Mouse (Mus musculus): ENCODE data around the gene Map3k5.

Map3k5 gene

DNA sequence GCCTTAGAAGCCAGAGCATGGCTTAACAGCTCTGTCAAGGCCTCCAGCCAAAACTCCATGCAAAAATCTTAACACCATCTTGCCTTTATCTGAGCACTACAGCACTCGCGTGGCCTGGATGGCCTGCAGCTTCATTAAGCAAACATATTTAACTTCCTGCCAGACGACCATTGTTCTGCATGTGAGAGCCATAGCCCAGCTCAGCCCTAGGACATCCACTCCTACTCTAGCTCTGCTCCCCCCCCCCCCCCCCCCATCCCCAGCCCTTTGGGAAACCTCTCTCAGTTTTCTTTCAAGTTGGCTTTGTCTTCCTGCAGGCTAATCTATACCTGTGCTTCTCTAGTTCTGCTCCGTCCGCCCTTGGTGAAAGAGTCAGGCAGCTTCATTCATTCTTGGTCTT lies 67.7 kb downstream of the Map3k5 start:
- no peak for DNase-seq (ENCODE audit: low read depth in 2 of 2, low spot score in 2 of 2)

DNA sequence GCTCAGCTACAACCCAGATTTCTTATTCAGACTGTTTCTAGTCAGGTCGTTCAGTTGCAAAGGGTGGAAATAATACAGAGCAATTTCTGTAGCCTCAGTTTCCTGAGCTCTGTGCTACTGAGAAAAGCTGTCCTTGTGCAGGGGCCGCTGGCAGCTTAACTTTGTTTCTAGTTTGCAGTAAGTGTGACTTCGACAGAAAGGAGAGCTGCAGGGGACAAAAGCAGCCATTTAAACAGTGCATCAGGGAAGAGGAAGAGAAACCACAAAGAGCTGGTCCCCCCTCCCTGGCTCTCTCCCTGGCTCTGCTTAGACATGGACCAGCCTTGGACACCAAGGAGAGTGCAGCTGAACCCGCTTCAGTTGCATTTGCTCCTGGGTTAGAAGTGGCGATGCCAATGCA lies 68.7 kb downstream of the Map3k5 start:
- DNase-seq (ENCODE audit: low read depth in 2 of 2, low spot score in 2 of 2): no peak

DNA sequence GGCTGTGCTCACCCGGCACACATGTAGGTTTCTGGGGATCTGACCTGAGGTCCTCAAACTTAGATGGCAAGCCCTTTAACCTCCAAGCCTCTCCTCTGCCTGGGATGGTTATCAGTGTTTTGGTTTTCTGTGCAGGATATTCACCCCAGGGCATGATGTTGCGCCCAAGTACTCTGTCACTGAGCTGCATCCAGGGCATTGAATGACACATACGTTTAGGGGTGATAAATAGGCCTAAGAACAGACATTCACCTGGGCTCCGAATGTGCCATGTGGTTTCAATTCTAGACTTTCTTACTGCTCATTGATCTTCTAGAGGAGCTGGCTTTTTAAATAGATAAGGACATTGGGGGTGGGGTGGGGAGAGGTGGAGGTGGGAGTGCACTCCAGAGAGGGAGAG lies 70.5 kb downstream of the Map3k5 start:
- DNase-seq (ENCODE audit: low read depth in 2 of 2, low spot score in 2 of 2): no peak

DNA sequence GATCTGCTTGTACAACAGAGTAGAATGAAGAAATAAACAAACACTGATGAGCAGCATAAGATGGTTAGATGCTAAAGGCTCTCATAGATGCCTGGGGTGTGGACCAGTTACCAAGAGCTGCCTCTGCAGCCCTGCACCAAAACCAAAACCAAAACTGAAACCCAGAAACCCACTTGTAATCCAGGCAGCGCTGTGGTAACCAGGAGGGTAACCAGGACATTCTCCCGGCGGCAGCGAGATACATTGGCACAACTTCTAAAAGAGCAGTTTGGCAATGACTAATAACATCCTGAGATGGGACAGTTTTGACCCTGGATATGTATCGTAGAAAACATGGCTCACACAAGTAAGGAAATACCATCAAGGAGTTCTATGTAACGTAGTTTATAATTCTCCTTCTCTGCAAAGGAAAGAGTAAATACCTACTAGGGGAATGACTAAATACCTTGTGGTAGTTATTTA lies 71.2 kb downstream of the Map3k5 start:
- DNase-seq (ENCODE audit: low read depth in 2 of 2, low spot score in 2 of 2): peak in 1 of 2 experiments; percentile 16

DNA sequence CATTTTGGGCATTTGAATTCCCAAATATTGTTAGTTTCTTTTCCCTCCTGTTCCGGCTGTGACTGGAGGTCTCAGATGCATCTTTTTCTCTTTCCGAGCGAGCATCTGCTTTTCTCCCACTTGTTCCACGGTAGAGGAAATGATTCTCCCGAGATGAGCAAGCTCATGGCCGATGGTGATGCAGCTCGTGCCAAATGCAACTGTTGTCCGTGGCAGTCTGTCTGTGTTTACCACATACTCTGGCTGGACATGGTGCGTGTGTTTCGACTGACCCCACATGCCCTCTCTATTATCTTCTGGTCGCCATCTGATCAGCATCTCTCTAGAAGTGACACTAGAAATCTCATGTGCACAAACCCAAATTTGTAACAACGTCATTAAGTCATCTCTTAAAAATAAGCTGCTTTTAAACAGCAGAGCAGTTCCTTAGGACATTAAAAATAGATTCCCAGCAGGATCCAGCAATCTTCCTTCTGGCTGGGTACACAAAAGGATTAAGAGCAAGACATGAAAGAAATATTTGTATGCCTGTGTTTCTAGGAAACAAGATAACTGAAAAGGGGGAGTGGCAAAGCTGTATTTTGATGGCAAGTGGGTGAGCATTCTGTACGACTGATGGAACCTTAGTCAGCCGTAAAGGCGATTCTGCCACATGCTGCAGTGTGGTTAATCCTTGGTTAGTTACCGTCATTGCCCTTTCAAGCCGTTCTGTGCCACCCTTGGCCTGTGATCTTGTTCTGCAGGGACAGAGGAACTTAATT lies 72.2 kb downstream of the Map3k5 start:
- no peak for DNase-seq (ENCODE audit: low read depth in 2 of 2, low spot score in 2 of 2)

DNA sequence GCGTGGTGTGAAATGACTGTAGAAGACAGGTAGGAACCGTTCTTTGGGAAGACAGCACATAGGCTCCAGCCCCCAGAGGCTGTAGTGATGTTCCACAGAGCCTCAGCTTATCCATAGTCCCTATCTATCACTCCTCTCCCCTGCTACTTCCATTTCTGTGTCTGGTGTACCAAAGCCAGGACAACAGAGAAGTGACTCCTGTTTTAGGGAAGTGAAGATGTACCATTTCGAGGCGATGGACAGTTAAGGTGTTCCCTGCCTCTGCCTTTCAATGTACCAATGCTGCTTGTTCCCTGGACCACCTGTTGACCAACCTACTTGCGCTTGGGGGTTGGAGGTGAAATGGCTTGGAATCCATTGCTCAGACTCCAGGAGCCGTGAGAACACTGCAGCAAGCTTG lies 75.0 kb downstream of the Map3k5 start:
- no peak for DNase-seq (ENCODE audit: low read depth in 2 of 2, low spot score in 2 of 2)

DNA sequence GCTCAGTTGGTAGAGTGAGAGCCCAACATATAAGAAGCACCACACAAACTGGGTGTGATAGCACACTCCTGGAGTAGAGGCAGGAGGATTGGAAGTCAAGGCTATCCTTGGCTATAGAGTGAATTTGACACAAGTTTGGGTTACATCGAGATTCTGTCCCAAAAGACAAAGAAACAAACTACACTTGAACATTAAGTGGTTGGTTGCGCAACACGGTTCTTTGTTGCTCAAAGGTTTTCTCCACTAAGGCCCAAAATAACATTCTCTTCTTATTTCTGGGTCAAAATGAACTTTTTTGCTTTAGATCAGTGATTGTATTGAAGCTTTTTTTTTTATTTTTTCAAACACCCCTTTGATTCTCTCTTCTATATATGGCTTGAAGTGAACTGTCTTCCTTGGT lies 75.7 kb downstream of the Map3k5 start:
- no peak for DNase-seq (ENCODE audit: low read depth in 2 of 2, low spot score in 2 of 2)

DNA sequence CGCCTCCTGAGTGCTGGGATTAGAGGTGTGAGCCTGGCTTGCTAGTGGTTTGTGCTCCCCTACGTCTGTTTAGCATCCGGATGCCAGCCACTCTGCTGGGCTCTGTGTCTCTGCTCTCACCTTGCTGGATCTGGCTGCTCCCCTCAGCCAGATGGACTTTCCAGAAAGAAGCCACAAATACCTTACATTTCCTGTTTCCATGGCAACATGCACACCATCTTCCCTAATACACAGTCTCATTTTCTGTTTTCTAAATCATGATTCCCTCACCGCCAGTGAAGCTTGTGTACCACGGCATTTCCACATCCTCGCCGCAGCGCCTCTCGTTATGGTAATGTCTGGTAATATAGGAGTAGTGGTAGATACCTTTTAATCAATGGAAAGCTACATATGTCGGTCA lies 84.1 kb downstream of the Map3k5 start:
- DNase-seq (ENCODE audit: low read depth in 2 of 2, low spot score in 2 of 2): no peak

DNA sequence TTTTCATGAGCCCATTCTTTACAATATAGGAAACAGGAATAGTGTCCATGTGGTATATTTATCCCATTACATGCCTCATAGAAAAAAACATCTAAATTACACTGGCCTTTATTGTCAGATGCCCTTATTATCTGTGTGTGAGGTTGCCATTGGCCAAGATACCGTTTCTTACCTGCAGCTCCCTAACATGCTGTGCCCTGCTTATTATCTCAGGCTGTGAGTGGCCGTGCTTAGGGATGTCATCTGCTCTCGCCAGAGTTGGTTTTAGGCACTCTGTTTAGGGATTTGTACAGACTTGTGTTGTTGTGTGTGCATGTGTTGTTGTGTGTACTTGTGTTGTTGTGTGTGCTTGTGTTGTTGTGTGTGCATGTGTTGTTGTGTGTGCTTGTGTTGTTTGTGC lies 84.5 kb downstream of the Map3k5 start:
- DNase-seq (ENCODE audit: low read depth in 2 of 2, low spot score in 2 of 2): no peak

DNA sequence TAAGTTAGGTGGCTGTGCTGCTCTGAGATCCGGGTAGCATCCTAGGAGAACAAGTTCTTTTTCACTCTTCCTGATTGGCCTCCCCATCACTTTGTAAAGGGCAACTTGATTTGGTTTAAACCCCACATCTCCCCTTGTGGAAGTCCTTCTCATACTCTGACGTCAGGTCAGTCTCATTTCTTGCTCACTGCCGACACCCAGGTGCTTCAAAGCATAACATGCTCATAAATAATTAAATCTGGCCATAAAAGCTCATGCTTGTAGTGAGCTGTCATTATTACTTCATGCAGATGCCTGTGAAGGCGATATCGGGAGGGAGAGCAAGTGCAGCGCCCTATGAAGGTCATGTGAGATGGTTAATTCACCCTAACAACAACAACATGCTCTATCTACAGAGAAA lies 87.0 kb downstream of the Map3k5 start:
- no peak for DNase-seq (ENCODE audit: low read depth in 2 of 2, low spot score in 2 of 2)

DNA sequence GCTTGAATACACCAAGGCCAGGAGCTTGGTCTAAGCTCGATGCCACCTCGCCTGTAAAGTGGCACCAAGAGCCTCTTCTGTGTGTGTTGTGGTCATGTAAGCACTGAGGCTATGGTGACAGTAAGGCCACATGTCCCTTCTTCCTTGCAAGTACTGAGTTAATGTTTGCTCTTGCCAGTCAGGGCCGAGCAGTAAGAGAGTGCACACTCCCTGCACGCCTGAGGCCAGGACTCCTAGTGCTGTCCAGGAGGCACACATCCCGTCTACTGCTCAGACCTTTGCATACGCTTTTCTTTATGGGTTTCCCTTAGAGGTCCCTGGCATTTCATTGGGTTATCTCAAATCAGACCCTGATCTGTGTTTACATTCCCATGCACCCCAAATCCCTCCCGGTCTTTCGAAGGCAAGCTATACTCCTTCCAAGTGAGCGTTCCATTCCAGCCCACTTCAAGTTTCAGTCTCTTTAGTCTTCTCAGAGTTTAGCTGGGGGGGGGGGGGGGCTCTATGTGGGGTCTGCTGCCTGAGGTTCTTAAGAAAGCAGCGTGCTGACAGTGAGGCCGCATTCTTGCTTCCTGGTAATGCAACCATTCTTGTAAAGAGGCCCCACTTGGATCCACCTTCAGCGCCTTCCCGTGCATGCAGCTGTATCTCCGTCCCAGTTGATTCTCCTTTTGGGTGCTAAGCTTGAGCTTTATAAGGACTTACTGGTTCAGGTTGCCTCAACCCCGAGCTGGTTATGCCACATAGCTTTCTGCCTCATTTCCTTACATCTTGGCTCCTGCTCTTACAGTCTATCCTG lies 87.6 kb downstream of the Map3k5 start:
- no peak for DNase-seq (ENCODE audit: low read depth in 2 of 2, low spot score in 2 of 2)

DNA sequence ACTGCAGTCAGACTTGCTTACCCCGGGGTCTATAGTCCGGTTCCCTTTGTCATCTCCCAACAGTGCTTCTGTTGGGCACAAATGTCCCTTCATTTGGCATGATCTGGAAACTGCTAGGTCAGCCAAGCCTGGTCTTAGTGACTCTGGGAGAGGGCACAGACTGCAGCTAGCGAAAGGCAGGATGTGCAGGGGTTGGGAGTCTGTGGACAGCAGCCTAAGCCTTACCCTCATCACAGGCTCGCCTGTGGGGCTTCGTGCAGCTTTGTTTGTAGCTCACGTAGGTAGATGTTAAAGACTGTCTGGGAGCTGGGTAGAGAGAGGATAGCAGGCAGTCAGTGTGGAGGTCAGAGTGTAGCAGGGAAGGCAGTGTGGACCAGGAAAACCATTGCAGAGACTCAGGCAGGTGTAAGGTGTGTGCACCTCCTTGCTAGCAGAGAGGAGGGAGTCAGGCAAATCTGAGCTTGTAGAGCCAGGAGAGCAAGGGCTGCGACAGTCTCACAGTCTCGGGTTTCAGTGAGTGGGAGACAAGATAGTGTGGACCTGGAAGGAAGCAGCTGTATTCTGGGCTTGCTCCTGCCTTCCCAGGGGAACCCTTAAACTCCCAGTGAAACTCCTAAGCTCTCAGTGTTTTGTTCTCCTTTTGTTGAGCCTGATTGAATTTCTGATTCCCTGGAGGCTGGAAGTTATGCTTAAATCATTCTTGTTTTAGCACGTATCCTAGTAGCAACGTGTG lies 88.5 kb downstream of the Map3k5 start:
- no peak for DNase-seq (ENCODE audit: low read depth in 2 of 2, low spot score in 2 of 2)

DNA sequence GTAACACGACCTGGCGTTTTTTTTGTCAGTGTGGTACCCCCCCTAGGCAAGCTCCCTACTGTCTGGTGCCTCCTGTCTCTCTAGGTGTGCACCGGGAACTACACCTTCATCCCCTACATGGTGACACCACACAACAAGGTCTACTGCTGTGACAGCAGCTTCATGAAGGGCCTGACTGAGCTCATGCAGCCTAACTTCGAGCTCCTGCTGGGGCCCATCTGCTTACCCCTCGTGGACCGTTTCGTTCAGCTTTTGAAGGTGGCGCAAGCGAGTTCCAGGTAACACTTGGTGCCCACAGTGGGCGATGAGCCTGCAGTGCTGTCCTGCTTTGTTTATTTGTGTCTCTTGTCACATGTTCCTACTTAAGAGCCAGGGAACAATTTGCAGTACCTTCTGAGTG lies 89.3 kb downstream of the Map3k5 start:
- DNase-seq (ENCODE audit: low read depth in 2 of 2, low spot score in 2 of 2): no peak

DNA sequence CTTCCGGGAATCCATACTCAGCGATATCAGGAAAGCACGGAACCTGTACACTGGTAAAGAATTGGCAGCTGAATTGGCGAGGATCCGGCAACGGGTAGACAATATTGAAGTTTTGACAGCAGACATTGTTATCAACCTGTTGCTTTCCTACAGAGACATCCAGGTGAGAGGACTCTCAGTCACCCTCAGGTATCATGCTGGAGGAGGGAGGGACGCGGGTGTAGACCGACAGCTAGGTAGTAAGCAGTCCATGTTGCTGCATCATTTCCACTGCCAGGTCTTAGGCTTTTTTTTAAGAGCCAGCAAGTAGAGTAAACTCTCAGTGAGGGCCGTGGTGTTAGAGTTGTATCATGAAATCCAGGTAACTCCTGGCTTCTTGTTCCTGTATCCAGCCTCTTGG lies 90.6 kb downstream of the Map3k5 start:
- DNase-seq (ENCODE audit: low read depth in 2 of 2, low spot score in 2 of 2): no peak

DNA sequence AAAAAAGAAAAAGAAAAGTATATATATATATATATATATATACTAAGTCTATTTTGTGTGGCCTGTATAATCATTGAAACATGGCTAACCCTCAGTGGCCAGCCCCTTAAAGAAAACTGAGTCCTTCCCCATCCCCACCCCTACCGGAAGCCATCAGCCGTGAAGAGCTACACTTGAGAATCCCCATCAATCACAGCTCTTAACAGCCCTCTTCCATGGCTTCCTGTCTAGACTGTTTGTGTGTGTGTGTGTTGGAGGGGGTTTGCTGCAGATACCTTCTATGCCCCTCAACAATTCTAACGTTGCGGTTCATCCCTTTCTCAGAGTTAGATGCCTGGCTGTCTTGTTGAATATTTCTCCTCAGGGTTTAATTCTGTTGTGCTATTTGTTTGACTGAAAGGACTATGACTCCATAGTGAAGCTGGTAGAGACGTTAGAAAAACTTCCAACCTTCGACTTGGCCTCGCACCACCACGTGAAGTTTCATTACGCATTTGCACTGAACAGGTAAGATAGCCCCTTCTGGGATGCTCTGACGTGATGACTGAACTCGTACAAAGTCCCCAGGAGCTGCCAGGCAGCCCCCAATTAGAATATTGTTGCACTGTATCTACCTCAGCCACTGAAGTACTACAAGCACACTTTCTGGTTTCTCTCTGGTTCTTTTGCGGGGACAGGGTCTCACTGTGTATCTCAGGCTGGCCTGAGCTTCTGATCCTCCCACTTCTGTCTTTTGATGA lies 91.7 kb downstream of the Map3k5 start:
- DNase-seq (ENCODE audit: low read depth in 2 of 2, low spot score in 2 of 2): no peak

DNA sequence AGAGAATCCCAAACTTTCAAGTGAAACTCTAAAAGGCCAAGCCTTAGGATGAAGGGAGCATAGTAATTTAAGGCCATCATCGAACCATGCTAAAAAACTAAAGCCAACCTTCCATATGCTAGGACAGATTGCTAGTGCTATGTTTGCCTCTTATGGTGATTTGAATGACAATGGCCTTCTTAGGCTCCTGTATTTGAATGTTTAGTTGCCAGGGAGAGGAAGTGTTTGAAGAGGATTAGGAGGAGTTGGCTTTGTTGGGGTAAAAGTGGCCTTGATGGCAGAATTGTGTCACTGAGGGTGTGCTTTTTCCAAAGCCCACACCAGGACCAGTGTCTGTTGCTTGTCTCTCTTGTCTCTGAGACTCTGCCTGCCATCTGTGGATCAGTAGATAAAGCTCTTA lies 96.4 kb downstream of the Map3k5 start:
- DNase-seq (ENCODE audit: low read depth in 2 of 2, low spot score in 2 of 2): no peak

DNA sequence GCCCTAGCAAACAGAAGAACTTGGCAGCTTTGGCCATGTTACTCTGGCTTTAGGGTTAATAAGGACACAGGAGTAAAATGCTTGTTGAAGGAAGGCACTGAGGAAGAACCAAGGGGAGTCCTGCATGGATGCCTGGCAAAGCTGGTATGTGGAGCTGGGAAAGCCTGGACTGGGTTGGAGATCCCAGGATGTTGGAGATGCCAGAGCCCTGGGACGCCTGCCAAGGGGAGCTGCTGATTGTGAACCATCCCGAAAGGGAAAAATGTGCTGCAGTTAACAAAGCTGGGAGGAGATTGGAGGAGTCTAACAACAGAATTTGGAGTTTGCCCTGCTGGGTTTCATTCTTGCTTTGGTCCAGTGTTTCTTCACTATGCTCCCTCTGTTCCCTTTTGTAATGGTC lies 97.7 kb downstream of the Map3k5 start:
- DNase-seq (ENCODE audit: low read depth in 2 of 2, low spot score in 2 of 2): no peak

DNA sequence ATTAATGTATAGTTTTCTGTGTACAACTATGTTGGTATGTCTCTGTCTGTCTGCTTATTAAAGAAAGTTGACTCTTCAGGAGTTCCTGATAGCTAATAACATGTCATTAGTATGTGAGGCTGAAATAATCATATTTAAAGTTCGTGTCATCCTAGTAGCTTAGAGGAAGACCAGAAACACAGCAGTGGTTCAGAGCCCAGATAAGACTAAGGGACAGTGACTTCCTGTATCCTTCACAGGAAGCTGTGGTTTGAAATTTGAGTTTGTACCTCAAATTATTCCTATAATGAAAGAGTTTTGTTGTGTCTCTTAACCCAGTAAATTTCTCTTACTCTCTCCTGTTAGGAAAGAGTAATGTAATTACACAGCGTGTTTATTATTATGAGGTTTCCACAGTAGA lies 102.1 kb downstream of the Map3k5 start:
- no peak for DNase-seq (ENCODE audit: low read depth in 2 of 2, low spot score in 2 of 2)

DNA sequence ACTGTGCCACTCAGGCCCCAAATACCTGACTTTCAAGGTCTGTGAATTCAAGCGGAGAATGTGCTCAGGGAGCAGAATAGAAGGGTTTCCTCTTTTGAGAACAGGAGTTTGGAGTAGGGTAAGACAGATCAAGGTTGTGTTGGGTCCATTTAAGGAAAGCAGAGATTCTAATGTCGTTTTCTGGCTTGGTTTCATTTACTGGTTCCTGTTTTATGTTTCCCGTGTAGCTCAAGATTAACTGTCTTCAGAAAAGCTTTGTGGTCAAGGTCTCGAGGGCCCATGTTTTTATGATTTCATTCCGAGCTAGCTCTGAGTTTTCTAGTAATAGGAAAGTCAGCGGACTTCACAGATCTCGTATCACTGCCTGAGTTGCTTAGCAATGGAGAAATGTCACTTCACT lies 102.6 kb downstream of the Map3k5 start:
- no peak for DNase-seq (ENCODE audit: low read depth in 2 of 2, low spot score in 2 of 2)

DNA sequence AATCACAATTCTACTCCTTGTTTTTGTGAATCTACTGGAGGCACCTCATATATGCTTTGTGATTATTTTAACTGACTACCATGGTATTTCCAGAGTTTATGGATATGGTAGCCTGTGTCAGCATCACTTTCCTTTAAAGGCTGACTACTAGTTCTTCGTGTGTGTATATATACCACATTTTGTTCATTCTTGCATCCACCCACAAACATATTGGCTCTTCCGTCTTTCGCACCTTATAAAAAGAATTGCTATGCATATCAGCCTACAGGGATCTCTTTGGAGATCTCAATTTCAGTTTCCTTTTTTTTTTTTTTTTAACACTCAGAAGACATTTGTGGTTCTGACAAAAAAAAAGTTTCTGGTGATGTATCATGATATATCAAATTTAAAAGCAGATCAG lies 105.3 kb downstream of the Map3k5 start:
- DNase-seq (ENCODE audit: low read depth in 2 of 2, low spot score in 2 of 2): no peak

DNA sequence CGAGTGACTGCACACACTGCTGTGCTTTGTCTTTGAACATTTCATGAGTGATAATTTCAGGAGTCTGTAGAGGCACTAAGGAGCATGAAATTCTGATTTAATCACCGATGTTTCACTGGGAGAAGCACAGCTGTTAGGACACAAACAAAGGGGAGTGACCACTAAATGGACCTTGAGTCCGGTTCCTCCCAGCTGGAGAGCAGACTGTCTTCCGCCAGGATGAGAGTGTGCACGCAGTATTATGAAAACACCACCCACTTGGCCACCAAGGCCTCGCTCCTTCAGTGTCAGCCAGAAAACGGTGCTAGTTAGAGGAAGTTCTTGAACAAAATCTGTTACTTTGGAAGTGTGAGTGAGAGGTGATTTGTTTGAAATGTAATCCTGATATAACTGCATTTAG lies 105.8 kb downstream of the Map3k5 start:
- DNase-seq (ENCODE audit: low read depth in 2 of 2, low spot score in 2 of 2): no peak

Measured in CD8-positive naive resting alpha-beta T cell, adult 2 months (primary cell).